Mouse (Mus musculus) lung, postnatal 14 days (tissue): Measurements from ENCODE around the gene Ciita.

Source experiments
- DNase-seq: peaks from one replicate; pipeline ENCODE4 v3.0.0; 2021

Gene Ciita

DNA sequence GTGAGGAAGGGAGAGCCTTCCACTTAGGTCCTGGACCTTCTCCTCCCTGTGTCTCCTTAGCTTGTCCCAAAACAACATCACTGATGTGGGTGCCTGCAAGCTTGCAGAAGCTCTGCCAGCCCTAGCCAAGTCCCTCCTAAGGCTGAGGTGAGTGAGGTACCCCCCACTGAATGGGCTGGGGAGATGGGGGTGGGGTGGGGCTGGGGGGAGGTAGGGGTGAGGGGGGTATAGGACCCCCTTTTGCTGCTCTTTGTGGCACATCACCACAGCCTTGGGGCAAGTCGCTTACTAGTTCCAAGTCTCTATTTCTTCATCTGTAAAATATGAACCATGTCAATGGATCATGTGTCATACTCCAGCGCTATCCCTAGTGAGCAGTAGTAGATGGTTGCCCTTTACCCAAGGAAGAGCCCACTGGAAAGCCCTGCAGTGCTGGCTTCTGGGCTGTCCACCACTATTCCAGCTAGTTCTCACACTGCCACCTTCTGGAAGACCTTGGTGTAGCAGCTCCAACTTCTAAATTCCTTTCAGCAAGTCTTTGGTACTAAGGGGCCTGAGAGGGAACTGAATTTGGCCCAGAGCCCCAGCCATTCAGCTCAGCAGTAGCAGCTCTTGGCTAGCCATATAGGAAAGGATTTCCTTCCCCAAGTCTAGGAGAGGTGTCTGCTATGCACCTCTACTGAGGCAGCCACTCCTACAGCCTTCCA is 41.2 kb downstream of the Ciita start:
- DNase-seq, result peak; percentile 85

- DNase-seq, result peak; percentile 83
These were observed 43.0 kb downstream of the Ciita start for GRCm38 (mm10) chr16:10522811-10523210.

DNA sequence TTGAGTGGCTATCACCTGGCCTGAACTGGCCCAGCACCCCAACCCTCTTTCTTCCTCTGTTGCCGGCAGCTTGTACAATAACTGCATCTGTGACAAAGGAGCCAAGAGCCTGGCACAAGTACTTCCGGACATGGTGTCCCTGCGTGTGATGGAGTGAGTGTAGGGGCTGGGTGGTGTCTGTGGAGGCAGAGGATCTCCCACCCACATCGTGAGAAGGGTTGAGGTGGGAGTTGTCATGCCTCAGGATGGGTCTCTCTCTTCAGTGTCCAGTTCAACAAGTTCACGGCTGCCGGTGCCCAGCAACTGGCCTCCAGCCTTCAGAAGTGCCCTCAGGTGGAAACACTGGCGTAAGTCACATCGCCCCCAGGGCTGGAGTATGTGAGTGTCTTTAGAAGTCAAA is 43.8 kb downstream of the Ciita start:
- DNase-seq, result no peak

- no peak for DNase-seq
These were observed 45.2 kb downstream of the Ciita start for GRCm38 (mm10) chr16:10524866-10525609.

DNA sequence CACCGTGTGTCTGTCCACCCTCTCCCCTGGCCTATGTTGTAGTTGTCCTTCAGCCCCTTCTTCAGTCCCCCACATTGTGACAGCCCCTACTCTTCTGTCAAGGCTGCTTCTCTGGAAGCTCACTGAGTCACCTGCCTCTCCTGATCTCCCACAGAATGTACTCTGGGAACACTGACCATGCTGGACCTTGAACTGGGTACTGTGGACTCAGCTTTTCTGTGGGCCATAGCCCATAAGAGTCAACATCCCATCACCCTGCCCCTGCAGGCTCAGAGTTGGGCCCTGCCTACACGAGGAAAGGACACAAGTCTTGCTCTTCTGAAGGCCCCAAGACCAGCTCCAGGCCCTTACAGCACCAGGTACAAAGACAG is 45.7 kb downstream of the Ciita start:
- no peak for DNase-seq

- DNase-seq, result no peak
These were observed 47.3 kb downstream of the Ciita start for GRCm38 (mm10) chr16:10527046-10527644.

DNA sequence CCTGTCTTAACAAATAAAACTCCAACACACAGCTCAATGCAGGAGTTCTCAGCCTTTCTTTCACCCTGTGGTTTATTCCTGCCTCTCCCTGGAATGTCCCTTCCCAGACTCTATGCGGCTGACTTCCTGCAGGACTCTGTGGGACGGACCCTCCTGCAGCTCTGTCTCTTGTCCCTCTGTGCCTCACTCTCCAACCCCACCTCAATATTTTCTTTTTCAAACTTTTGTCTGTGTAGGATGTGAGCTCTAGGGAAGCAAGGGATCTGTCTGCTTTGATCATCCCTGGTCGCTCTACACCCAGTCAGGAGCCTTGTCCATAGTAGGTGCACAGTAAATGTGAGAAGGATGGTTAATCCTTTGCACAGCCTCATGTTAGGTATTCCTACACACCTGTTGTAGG is 48.5 kb downstream of the Ciita start:
- DNase-seq, result no peak

DNA sequence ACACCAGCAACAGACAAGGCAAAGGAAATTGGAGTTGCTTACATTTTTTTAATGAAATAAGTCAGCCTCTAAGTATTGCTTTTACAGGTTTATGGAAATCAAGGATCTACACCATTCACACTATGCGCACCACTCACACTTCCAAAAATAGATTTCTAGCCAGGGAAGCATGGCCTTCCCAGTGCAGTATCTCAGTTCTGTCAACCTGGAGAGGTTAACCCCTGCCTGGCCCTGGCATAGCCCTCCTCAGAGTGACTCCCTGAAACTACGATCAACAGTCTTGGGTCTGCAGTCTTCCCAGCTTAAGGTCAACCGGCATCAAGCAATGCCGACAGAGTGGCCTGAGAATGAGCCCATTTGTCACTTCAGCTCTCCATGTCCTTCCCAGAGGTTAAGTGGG is 50.3 kb downstream of the Ciita start:
- DNase-seq, result no peak

DNA sequence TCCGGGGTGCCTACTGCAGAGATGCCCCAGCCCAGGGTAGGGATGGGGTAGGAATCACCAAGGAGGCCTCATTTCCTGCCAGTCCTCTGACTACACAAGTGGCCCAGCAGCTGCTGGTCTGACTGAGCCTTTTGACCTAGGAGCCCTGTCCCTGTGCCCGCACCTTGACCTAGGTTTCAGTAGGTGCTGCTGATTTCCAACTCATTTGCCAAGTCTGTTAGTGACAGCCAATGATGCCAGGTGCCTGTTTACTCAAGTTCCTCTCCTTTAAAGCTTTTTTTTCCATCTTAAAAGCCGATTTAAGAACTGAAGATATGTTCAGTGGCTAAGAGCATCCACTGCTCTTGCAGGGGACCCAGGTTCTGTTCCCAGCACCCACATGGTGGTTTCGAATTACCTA is 53.9 kb downstream of the Ciita start:
- no peak for DNase-seq

DNA sequence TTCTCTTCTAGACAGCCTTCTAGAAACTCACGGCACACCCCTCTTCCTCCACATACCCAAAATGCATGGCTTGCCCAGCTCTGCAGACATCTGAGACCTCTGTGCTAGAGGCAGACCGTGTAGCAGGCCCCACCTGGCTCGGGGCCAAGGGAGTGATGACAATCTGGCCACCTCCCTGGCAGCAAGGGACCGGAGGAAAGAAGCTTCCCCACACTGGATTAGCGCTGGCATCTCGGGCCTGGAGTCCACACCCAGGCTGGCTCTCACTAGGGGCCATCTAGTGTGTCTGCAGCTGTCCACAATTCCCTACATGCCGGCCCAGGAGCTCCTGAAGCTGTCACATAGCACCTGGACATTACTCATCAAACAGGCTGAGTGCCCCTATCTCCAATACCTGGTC is 54.7 kb downstream of the Ciita start:
- no peak for DNase-seq

GRCm38 (mm10) chr16:10536323-10536722 is 56.5 kb downstream of the Ciita start:
- no peak for DNase-seq

DNA sequence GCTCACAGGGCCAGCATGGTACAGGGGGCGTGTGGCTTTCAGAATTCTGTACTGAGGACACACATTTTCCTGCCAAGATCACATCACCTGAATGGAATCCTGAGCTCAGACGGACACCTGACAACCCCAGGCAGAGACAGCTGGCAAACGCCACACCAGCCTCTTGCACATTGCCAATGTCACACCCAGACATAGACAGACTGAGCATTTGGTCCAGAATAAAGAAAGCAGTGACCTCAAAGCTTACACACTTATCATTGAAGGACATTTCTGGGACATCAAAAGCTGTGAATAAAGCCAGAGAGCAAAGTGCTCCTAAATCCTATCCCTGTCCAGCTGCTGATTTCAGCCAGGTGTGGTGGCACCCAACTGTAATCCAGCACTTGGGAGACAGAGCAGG is 57.1 kb downstream of the Ciita start:
- no peak for DNase-seq

DNA sequence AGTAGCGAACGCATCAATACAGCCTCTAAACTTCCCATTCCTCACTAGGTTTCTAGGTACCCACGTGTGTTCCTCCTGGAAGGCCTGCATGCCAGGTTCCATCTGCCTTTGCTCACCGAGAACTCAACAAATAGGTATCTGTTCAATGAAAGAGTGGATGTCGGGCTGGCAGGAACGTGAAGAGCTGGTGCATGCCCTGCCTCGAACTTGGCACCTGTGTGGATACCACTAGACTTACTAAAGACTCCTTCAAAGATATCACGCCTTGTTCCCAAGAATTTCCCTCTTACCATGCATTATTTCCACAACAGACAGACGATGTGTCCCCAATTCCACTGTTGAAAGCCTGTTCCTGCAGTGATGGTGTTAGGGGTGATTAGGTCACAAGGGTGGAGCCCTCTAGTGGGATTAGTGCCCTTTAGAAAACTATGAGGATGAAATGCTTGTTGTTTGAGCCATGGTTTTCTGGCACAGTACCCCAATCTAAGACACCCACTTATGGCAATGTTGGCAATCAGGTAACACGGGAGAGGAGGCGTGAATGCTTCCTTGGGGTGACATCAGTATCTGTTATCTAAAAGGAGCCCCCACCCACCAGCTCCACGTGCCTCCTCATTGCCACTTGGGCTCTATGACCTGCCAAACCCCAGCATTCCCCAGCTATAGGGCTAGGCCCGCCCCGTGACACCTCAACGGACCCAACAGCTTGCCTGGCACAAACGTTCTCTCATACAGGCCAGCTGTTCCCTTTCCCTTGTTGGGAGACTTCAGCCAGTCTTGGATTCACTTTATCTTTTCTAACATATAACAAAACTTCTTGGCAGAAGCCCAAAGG is 61.1 kb downstream of the Ciita start:
- DNase-seq, result no peak

DNA sequence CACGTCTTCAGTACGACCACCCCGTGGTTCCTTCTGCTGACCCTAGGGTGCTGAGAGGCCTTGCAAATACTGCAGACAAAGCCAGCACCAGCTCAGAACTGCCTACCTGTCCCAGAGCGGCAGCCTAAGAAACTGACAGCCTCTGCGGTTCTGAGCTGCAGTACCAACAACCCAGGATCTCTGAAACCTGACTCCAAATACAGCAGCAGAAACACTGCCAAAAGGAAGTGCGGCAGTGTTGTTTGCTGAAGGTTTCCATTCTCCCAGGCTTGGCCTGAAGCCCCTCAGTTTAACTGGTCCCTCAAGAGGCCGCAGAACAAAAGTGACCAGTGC is 61.7 kb downstream of the Ciita start:
- peak; percentile 12 for DNase-seq

GRCm38 (mm10) chr16:10542266-10542665 is 62.4 kb downstream of the Ciita start:
- peak; percentile 11 for DNase-seq

- DNase-seq, result peak; percentile 94
These were observed 63.0 kb downstream of the Ciita start, which contains the start of gene Dexi for GRCm38 (mm10) chr16:10542698-10543365. Gene Dexi (minus strand): TSS chr16:10543054.

DNA sequence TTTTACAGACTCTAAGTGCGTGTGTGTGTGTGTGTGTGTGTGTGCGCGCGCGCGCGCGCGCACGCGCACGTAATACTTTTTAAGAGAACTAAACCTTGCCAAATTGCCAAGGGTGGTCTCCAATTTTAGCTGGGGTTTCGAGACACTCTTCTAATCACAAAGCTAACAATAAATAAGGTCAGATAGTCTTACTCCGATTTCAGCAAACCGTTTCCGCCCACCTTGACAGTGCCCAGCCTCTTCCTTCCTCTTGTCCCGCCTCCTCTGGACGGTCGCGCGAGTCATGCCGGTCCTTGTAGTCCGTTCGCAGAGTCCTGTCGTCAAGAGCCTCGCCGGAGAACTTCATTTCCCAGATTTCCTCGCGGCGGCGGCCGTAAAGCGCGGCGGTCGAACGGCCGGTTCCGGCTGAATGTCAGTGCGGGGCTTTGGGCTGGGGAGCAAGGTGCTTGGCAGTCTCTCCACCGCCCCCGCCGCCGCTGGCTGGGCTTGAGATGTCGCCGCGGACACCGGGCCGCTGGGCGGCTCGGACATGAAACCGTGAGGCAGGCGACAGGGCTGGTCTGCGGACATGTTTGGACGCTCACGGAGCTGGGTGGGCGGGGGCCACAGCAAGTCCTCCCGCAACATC is 65.2 kb downstream of the Ciita start, which contains the start of gene Clec16a:
Gene Clec16a, plus strand, starts transcription at position 345 of the 628 bp plus-strand sequence.
- peak; percentile 96 for DNase-seq

DNA sequence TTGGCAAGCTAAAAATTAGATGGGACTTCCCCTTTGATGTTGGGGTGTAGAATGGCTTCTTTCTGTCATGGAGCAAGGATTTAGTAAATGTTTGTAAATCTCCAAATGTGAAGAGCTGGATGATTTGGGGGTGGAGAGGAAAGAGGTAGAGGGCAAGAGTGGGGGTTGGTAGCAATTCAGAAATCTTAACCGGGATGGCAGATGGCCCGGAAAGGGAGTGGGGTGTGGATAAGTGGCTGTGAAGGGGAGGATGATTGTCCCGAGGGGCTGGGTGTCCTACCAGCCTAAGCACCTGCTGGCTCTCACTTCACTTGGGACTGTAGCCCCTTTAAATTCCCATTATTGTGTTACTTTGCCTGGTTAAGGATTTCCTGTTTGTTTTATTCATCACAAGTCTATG is 67.0 kb downstream of the Ciita start:
- no peak for DNase-seq

GRCm38 (mm10) chr16:10548938-10549337 is 69.1 kb downstream of the Ciita start:
- no peak for DNase-seq

DNA sequence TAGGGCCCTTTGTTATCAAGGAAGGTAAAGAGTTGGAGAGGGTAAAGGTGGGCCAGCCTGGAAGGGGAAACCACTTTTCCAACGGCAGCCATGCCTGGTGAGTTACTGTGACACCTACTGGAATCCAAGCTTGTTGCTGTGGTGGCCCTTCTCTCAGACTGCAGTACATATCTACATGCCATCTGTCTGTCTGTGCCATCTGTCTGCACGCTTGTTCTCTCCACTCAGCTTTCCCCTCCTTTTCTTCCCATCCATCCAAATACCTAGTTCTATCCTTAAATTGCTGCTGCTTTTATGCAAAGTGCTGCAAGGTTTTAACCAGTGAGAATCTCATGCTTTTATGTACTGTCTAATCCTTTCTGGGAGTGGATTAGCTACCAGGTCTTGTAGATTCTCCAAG is 69.7 kb downstream of the Ciita start:
- DNase-seq, result no peak

GRCm38 (mm10) chr16:10551592-10551991 is 71.7 kb downstream of the Ciita start:
- DNase-seq, result no peak

DNA sequence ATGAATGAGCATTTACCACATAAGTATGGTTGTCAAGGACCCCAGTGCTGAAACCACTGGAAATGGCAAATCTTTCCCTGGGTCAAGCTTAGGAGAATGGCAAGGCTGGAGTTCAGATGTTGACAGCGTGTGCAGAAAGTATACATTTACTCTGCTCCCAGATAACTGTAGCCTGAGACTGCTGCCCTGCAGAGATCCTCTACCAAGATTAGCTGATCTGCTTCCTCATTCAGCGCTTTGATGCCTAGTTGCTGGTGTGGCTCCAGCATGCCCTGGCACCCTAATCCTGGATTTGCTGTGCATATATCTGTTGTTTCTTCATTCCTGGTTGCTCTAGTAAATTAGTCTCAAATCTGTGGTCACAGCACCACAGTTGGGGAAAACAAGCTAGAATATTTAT is 74.0 kb downstream of the Ciita start:
- no peak for DNase-seq
